Mouse (Mus musculus) CD4-positive helper T cell, adult 2 months (primary cell): Measurements from ENCODE around the gene Fgfr2.

Experiments
- DNase-seq: peaks from one replicate; pipeline ENCODE4 v3.0.0-alpha.2; 2012; ENCODE audit warnings: low read depth, missing footprints, low spot score

The Fgfr2 gene

GRCm38 (mm10) chr7:131647583-131647982 lies 1475.6 kb downstream of the Fgfr2 start:
- no peak for DNase-seq

GRCm38 (mm10) chr7:131644586-131644985 lies 1478.6 kb downstream of the Fgfr2 start:
- DNase-seq = no peak

GRCm38 (mm10) chr7:131644051-131644450 lies 1479.1 kb downstream of the Fgfr2 start:
- no peak for DNase-seq

GRCm38 (mm10) chr7:131643341-131643840 lies 1479.8 kb downstream of the Fgfr2 start:
- no peak for DNase-seq

- no peak for DNase-seq
Observed at GRCm38 (mm10) chr7:131629562-131629961, 1493.6 kb downstream of the Fgfr2 start.

- no peak for DNase-seq
Observed at GRCm38 (mm10) chr7:131628846-131629391, 1494.2 kb downstream of the Fgfr2 start.

- DNase-seq = no peak
Observed at GRCm38 (mm10) chr7:131628356-131628755, 1494.8 kb downstream of the Fgfr2 start.

GRCm38 (mm10) chr7:131609677-131610076 lies 1513.5 kb downstream of the Fgfr2 start:
- DNase-seq = no peak

GRCm38 (mm10) chr7:131608049-131608448 lies 1515.1 kb downstream of the Fgfr2 start:
- no peak for DNase-seq

- no peak for DNase-seq
Observed at GRCm38 (mm10) chr7:131605481-131605880, 1517.7 kb downstream of the Fgfr2 start.

GRCm38 (mm10) chr7:131604946-131605345 lies 1518.2 kb downstream of the Fgfr2 start:
- DNase-seq = no peak

GRCm38 (mm10) chr7:131603186-131603585 lies 1520.0 kb downstream of the Fgfr2 start:
- no peak for DNase-seq

GRCm38 (mm10) chr7:131602106-131602505 lies 1521.0 kb downstream of the Fgfr2 start:
- DNase-seq = no peak

- no peak for DNase-seq
Observed at GRCm38 (mm10) chr7:131598483-131598824, 1524.7 kb downstream of the Fgfr2 start.

GRCm38 (mm10) chr7:131597779-131598482 lies 1525.2 kb downstream of the Fgfr2 start:
- DNase-seq = no peak

GRCm38 (mm10) chr7:131585551-131585950 lies 1537.6 kb downstream of the Fgfr2 start:
- DNase-seq = no peak

- no peak for DNase-seq
Observed at GRCm38 (mm10) chr7:131582178-131582577, 1541.0 kb downstream of the Fgfr2 start.

GRCm38 (mm10) chr7:131575246-131575645 lies 1547.9 kb downstream of the Fgfr2 start:
- DNase-seq = no peak

- DNase-seq = no peak
Observed at GRCm38 (mm10) chr7:131560697-131561042, 1562.5 kb downstream of the Fgfr2 start.

- DNase-seq = peak; percentile 95
Observed at GRCm38 (mm10) chr7:131559986-131560696, 1563.0 kb downstream of the Fgfr2 start, which contains the start of gene Bub3. TSS of gene Bub3 (plus strand) at chr7:131560222.

GRCm38 (mm10) chr7:131557751-131558150 lies 1565.4 kb downstream of the Fgfr2 start:
- no peak for DNase-seq

GRCm38 (mm10) chr7:131556541-131557271 lies 1566.4 kb downstream of the Fgfr2 start:
- DNase-seq = no peak
